Mouse (Mus musculus) adrenal gland, postnatal 25 days (tissue): ENCODE measurements at regions not wholly inside any gene's neighbourhood (a gene's known extent, or its start where the extent isn't known, plus 50 kb on each side); places are given as distances from the start of the nearest gene placed in this dataset.
A peak's percentile ranks its signal among the peaks of the same experiment; 100 is the strongest.
"Not testable (repeated sequence)": the region's sequence is repeated elsewhere in the genome, so short reads cannot be mapped to it uniquely, and the experiment has no call there.

Source experiments
- DNase-seq: peaks from one replicate; pipeline ENCODE4 v3.0.0; 2021; ENCODE audit warnings: mixed read lengths

GRCm38 (mm10) chr4:7392696-7393095 lies 846.1 kb downstream of the Car8 start:
- no peak for DNase-seq

- DNase-seq, result peak; percentile 14
Measured at GRCm38 (mm10) chr4:7391596-7391995, 847.2 kb downstream of the Car8 start.

- DNase-seq, result no peak
Measured at GRCm38 (mm10) chr4:7385069-7385468, 853.8 kb downstream of the Car8 start.

- DNase-seq, result no peak
Measured at GRCm38 (mm10) chr4:7379996-7380395, 858.8 kb downstream of the Car8 start.

GRCm38 (mm10) chr4:7364238-7365040 lies 874.4 kb downstream of the Car8 start:
- no peak for DNase-seq

GRCm38 (mm10) chr4:7363508-7363907 lies 875.3 kb downstream of the Car8 start:
- no peak for DNase-seq

- no peak for DNase-seq
Measured at GRCm38 (mm10) chr4:7356202-7356601, 882.6 kb downstream of the Car8 start.

- DNase-seq, result no peak
Measured at GRCm38 (mm10) chr4:7347317-7347716, 891.5 kb downstream of the Car8 start.

- no peak for DNase-seq
Measured at GRCm38 (mm10) chr4:7341159-7341558, 897.7 kb downstream of the Car8 start.

- no peak for DNase-seq
Measured at GRCm38 (mm10) chr4:7314261-7314660, 924.6 kb downstream of the Car8 start.

GRCm38 (mm10) chr4:7313219-7313618 lies 925.6 kb downstream of the Car8 start:
- DNase-seq, result no peak

- DNase-seq, result no peak
Measured at GRCm38 (mm10) chr4:7312160-7312559, 926.7 kb downstream of the Car8 start.

GRCm38 (mm10) chr4:7269047-7269446 lies 969.8 kb downstream of the Car8 start:
- no peak for DNase-seq

GRCm38 (mm10) chr4:7256486-7256885 lies 982.4 kb downstream of the Car8 start:
- DNase-seq, result no peak

GRCm38 (mm10) chr4:7253616-7254015 lies 985.2 kb downstream of the Car8 start:
- DNase-seq, result no peak

GRCm38 (mm10) chr4:7251641-7252040 lies 987.2 kb downstream of the Car8 start:
- DNase-seq, result no peak

- DNase-seq, result no peak
Measured at GRCm38 (mm10) chr4:7247816-7248215, 991.0 kb downstream of the Car8 start.

GRCm38 (mm10) chr4:7247244-7247643 lies 991.6 kb downstream of the Car8 start:
- no peak for DNase-seq

GRCm38 (mm10) chr4:7246828-7247227 lies 992.0 kb downstream of the Car8 start:
- DNase-seq, result no peak

- no peak for DNase-seq
Measured at GRCm38 (mm10) chr4:7245653-7246052, 993.2 kb downstream of the Car8 start.

GRCm38 (mm10) chr4:7237848-7238247 lies 1001.0 kb downstream of the Car8 start:
- no peak for DNase-seq

- DNase-seq, result not testable (repeated sequence)
Measured at GRCm38 (mm10) chr4:7234537-7234936, 1004.3 kb downstream of the Car8 start.

GRCm38 (mm10) chr4:7228980-7229379 lies 1009.9 kb downstream of the Car8 start:
- no peak for DNase-seq

- DNase-seq, result no peak
Measured at GRCm38 (mm10) chr4:7222922-7223321, 1015.9 kb downstream of the Car8 start.
